Mouse (Mus musculus) frontal cortex, postnatal 25 days (tissue): ENCODE data around the gene Ptpn5.
A peak's percentile ranks its signal among the peaks of the same experiment; 100 is the strongest.

ENCODE experiments used
- DNase-seq, 2 experiments: peaks; one replicate each; pipeline ENCODE4 v3.0.0; 2022; ENCODE audit warnings: low spot score in 2 of 2

The Ptpn5 gene

DNA sequence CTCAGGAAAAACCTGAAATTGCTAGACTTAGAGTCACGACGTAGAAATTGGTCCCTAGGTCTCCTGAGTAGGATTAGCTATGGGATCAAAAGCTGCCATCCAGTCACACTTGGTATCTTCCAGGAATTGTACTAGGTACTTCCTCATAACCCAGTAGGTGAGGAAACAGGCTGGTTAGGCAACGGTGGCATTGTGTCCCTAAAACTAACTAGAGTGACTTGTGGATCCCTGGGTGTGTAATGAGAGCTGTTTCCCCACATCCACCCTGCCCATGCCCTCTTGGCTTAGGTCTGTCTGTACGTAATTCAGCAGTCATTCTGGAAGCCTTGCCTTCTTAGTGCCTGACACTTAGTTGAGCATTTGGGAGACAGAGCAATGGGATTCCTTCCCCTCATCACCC, 77.2 kb downstream of the Ptpn5 start:
- DNase-seq: no peak

DNA sequence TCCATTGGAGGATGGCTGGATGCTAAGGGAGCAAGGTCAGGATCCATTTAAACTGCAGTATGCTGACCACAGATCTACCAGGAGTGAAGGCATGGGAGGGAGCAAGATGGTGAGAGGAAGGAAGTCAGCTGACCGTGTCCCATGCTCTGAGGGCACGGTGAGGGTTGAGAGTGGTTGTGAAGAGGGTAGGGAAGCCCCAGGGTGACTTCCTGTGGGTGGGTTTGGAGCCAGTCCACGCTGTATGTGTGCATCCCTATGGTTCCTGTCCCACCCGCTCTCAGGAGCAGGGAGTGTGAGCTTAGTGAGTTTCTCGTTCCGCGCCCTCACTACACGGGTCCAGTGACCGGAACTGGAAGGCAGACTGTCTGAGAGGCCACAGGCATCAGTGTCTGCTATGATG, 77.7 kb downstream of the Ptpn5 start:
- DNase-seq: no peak

DNA sequence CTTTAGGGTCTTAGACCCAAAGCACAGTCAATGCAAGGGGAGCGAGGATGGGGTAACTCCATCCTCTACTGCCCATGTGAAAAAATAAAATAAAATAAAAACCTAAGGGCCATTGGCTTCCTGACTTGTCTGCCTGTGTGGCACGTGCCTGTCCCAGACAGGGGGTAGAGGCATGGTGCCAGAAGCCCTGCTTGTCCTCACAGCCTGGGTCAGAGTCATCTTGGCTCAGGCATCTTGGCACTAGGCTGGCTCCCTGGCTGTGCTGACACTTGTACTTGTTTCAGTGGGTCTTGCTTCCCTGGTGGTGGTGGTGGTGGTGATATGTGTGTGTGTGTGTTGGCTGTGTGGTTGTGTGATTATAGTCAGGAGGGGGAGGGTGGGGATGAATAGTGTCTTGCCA, 78.8 kb downstream of the Ptpn5 start:
- DNase-seq: no peak

DNA sequence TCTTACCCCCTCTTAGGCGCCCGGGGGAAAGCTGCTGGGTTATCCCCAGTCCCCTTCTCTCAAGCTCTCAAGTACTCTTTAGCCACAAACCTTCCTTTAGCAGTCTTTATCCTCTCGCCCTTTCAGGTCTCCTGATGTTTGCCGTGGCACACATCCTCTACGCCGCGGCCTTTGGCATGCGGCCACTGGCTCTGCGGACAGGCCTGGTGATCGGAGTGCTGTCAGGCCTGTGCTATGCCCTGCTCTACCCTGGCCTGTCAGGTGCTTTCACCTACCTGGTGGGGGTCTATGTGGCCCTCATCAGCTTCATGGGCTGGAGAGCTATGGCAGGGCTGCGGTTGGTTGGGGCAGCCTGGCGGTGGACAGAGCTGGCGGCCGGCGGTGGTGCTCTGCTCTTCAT, 80.2 kb downstream of the Ptpn5 start:
- no peak for DNase-seq

DNA sequence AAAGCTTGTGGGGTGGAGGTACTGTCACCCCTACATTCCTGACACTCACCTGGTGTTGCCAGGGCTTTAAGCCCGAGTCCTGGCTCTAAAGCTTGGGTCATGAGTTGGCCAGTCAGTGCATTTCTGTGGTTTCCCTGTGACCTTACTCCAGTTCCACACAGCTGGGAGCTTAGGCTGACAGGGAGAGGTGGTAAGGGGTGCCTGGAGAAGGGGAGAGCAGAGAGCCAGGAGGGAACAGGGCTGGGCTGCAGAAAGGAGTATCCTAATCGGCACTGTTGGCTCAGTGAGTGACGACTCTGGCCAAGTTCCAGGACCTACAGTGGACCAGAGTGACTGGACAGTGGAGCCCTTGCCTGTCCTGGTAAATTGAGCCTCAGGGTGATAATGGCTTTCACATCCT, 81.2 kb downstream of the Ptpn5 start:
- no peak for DNase-seq

DNA sequence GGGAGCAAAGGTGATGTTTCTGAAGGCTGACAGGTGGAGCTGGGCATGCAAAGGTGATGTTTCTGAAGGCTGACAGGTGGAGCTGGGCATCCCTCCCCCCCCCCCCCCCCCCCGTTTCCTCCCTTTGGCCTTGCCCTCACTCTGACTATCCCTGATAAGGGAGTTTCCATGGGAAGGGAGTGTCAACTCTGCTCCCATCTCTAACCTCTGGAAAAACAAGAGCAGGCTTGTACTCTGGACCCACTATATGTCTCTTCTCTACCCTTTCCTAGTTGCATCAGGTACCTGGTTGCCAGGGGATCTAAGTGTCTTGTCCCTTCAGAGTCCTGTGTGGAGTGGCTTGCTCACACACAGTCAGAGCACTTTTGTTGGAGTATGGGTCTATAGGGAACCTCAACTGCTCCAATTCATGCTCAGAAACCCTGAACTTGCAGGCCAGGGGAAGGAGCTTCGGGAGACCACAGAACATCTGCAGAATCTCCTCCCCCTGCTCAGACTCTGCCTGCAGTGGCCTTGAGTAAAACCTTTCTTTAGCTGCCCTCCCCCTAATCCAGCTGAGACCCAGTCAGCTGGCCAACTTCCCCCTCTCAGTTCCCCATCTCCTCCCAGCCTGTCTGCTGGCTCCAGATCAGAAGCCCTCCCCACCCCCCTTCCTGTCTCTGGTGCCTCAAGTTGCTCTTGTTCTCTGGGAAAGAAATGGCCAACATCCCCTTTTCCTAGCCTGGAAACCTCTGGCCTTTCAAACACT, 81.9 kb downstream of the Ptpn5 start:
- DNase-seq: no peak

DNA sequence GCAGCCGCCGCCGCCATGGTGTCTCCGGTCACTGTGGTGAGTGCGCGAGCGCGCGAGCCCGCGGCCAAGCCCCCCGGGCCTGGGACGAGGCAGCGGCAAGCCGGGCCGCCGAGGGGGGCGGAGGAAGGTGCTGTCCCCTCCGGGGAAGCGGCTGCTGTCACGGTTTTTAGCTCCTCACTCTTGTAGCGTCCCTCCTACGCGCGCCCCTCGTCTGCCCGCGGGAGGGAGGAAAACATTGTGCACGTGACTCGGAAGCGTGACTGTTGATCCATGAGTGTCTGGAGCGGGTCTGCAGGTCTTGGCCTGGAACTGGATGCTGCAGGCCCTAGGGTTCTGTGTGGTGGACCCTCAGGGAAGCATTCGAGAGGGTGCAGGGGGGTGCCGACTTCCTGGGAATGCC, 82.7 kb downstream of the Ptpn5 start:
- DNase-seq: peak; percentile 40 to 59

DNA sequence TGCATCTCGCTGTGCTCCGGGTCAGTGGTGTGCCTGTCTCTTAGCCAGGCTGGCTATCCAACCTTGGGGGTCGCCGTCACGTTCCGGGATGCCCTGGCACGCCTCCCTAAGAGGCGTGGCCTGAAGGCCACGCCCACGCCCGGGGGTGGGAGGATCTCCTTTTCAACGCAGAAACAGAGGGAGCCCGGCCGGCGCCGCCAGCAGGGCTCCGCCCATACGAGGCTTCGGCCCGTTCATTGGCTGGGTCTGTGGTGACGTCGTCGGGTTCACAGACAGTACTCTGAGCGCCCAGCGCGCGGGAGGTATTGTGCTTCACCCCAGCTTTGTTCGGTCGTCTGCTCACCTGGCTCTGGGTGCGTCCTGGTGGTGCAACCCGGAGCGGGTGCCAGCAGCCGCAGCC, 83.1 kb downstream of the Ptpn5 start, which contains the start of gene Tmem86a:
TSS of gene Tmem86a (plus strand) at position 236 of the 400 bp plus-strand sequence.
- peak; percentile 88 to 90 for DNase-seq

DNA sequence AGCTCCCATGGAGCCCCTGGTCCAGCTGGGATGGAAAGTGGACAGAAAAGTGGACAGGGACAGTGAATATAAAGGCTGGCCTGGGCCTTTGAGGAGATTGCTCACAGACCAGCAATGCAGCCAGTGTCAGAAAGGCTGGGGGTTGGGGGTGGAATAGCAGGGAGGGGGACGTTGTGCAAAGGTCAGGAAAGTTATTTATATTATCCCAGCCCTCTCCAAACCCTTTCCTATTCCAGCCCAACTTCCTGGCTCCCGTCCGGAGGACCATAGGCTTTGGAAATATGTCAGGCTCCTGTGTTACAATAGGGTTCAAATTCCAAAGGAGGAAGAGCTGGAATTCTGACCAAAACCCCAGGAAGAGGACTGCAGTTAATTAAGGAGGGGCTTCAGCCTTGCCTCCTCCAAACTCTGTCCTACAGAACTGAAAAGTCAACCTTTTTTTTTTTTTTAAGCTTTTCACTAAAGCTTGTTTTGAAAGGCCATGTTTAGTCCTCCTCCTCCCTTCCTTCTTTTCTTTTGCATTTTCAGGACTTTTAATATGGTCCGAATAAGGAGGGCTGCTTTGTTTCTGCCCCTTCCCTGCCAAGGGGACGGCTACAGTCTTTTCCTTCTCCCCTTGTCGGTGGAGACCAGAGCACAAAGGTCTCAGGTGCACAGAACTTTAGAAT, 90.5 kb downstream of the Ptpn5 start:
- no peak for DNase-seq

DNA sequence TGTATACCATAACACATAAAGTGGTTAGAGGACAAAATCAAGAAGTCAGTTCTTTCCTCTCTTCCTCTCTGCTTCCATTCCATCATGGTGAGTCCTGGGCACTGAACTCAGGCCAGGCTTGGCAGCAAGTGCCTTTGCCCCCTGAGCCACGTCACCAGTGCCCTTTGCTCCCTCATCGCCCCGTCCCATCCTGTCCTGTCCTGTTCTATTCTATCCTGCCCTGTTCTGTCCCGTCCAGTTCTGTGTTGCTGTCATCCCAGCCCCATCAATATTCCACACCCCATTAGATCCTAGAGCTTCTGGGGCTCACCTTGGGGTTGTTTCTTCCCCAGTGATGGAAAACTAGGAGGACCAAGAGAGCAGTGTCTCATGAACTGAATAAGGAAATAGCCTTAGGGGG, 91.4 kb downstream of the Ptpn5 start:
- DNase-seq: no peak

DNA sequence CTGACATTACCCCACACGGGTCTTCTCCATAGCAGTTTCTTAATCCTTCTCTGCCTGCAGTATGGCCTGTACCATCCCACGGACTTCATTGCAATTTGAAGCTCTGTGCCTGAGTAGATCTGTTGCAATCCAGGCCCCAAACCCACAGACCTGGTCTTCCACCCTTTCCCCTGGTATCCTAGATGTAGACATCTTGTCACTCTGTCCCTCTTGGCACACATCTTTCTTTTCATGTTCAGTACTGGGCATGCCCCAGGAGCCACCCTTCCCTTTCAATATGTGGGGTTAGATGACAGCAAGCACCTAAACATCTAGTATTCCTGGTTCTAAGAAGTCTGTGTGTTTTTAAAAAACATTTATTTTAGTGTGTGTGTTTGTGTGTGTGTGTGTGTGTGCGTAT, 91.8 kb downstream of the Ptpn5 start:
- DNase-seq: no peak

DNA sequence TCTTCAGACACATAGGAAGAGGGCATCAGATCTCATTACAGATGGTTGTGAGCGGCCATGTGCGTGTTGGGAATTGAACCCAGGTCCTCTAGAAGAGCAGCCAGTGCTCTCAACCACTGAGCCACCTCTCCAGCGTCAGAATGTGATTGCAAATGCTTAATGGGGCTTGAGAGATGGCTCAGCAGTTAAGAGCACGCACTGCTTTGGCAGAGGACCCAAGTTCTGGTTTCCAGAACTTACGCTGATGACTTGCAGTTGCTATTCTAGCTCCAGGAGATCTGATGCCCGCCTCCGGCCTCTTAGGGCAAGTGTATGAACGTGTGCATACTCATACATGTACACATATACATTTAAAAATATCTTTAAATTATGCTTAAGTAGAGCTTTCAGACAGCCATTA, 98.1 kb downstream of the Ptpn5 start:
- DNase-seq: no peak

DNA sequence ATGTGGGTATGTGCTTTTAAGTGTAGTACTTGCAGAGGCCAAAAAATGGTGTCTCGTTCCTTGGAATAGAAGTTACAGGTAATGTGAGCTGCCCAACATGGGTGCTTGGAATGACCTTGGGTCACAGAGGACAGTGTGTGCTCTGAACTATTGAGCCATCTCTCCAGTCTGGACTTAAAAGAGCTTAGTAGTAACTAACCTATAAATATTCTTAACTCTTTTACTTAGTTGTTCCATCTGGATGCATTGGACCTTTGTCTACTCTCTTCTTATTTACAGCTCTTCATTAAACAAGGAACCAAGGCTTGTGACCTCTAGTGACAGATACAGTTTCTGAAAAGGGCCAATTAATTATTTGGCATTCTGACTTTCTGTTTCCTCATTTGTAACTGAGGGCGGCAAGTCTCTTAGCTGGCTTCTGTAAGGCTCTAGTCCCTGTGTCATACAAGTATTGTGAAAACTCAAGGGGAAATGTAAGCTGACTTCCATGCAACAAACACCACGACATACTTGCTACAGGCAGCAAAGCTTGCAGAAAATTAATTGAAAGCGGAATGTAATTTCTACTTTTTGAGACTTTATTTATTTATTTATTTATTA, 98.6 kb downstream of the Ptpn5 start:
- no peak for DNase-seq

DNA sequence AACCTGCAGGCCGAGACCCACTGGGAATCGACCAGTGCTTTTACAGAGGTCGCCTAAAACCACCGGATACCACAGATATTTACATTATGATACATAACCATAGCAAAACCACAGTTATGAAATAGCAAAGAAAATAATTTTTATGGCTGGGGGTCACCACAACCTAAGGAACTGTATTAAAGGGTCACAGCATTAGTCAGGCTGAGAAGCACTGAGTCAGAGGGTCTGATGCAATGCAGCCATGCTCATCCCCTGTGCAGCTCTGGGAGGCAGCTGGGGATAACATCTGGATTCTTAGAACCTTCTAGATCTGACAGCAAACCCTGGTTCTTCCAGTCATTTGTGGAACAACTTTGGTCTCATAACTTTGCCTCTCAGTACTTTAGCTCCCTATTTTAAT, 102.1 kb downstream of the Ptpn5 start:
- DNase-seq: no peak

DNA sequence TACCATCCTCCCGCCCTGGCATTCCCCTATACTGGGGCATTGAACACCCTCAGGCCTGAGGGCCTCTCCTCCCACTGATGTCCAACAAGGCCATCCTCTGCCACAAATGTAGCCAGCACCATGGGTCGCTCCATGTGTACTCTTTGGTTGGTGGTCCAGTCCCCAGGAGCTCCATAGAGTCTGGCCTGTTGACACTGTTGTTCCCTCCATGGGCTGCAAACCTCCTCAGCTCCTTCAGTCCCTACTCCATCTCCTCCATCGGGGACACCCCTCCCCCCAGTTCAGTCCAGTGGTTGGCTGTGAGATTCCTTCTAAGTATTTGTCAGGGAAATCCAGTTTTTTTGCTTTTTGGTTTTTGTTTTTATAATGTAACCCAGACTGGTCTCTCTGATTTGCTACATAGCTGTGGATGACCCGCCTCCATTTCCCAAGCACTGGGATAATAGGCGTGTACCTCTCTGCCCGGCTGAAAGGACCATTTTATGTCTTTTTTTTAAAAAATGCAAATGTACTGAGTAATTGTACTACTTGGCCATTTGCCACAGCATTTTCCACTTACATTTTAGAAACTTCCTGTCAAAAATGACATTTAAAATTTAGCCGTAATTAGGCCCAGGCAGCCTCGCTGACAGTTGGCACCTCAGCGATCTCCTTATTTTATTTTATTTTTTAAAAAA, 102.8 kb downstream of the Ptpn5 start:
- DNase-seq: no peak
